ENCODE assay signal across 8 mouse cellular contexts in the genomic region with DNA sequence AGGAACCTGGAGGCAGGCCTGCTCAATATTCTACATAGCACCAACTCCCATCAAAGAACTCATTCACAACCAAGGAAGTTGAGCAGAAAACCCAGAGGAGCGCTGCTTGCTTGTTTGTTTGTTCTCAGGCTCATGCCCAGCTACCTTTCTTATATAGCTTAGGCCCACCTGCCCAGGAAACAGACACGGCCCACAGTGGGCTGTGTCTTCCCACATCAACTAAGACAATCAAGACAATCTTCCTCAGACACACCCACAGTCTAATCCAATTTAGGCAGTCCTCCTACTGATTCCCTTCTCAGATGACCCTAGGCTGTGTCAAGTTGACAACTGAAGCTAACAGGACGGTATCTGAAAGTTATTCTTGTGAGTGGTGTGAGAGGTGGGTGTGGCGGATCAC. TPM values are rescaled to one million over a fixed set of nuclear protein-coding genes. Genes with fewer than 3 reads are reported as not detected.
DNase-seq lines count a peak whose midpoint lies in the region; ATAC-seq and TF ChIP-seq lines count a peak whose summit lies in the region.

A gene (plus strand): TSS at position 301 of the 400 bp plus-strand sequence.

- H3K9me3 ChIP-seq in lung, embryonic 16.5 days (ENCODE audit: control insufficient read depth, low read length) = no peaks in the 10 kb centered on the region
- H3K9me3 ChIP-seq in heart, embryonic 11.5 days (replicated peaks; ENCODE audit: control insufficient read depth, low read length) = no peaks in the 10 kb centered on the region
- no peaks in the 10 kb centered on the region for H3K9me3 ChIP-seq in limb, embryonic 10.5 days (replicated peaks)

- no peak for TF ChIP-seq CTCF in olfactory bulb, adult 2 months (IDR thresholded peaks at IDR 0.05; ENCODE audit: insufficient read depth, low read depth, low read length)

- H3K9ac ChIP-seq in lung, embryonic 16.5 days (ENCODE audit: low read length) = peak within 1 kb of the TSS; percentile 63
- peak within 1 kb of the TSS; percentile 69 for H3K9ac ChIP-seq in heart, embryonic 11.5 days (ENCODE audit: low read depth, low read length)

- ATAC-seq in lung, embryonic 16.5 days (ENCODE audit: low read depth) = no peak
- ATAC-seq in heart, embryonic 11.5 days (replicated peaks; ENCODE audit: insufficient number of reproducible peaks, low FRiP score, low TSS enrichment) = no peak

- DNase-seq in lung, postnatal 25 days (ENCODE audit: low spot score) = no peak
- DNase-seq in limb, embryonic 10.5 days (ENCODE audit: low spot score) = no peak
- no peak for DNase-seq in right cerebral cortex, adult 18-20 months
- DNase-seq in left cerebral cortex, adult 18-20 months (ENCODE audit: low spot score in 2 of 2) = no peak
- no peak for DNase-seq in adrenal gland, adult 18-20 months (ENCODE audit: low spot score in 2 of 2)

- H3K4me1 ChIP-seq in lung, embryonic 16.5 days (replicated peaks; ENCODE audit: control insufficient read depth, insufficient read depth, low read length) = peaks cover 18% of the 10 kb centered on the region
- peaks cover 42% of the 10 kb centered on the region for H3K4me1 ChIP-seq in heart, embryonic 11.5 days (ENCODE audit: control insufficient read depth, insufficient read depth, low read length)
- H3K4me1 ChIP-seq in limb, embryonic 10.5 days = peaks cover 31% of the 10 kb centered on the region
- peaks cover 11% of the 10 kb centered on the region; the same call in 1 of the 2 replicates for H3K4me1 ChIP-seq in olfactory bulb, adult 2 months (ENCODE audit: control insufficient read depth, insufficient read depth, low read length)

- no peak for TF ChIP-seq POLR2A in olfactory bulb, adult 2 months (IDR thresholded peaks at IDR 0.05; ENCODE audit: insufficient read depth, low read depth, low read length)

- peak within 1 kb of the TSS; percentile 69 for H3K4me2 ChIP-seq in lung, embryonic 16.5 days (ENCODE audit: low read depth, low read length)
- H3K4me2 ChIP-seq in heart, embryonic 11.5 days = peak within 1 kb of the TSS; percentile 83

- H3K27ac ChIP-seq in lung, embryonic 16.5 days (ENCODE audit: low read length) = no peak within 1 kb of the TSS
- no peak within 1 kb of the TSS for H3K27ac ChIP-seq in heart, embryonic 11.5 days (ENCODE audit: low read depth, low read length)
- H3K27ac ChIP-seq in limb, embryonic 10.5 days = peak within 1 kb of the TSS; percentile 66
- H3K27ac ChIP-seq in olfactory bulb, adult 2 months (ENCODE audit: insufficient read depth, low read depth, low read length) = no peak within 1 kb of the TSS

- H3K4me3 ChIP-seq in lung, embryonic 16.5 days (ENCODE audit: low read length) = peak within 1 kb of the TSS; percentile 47
- peak within 1 kb of the TSS; percentile 51 for H3K4me3 ChIP-seq in heart, embryonic 11.5 days (ENCODE audit: low read depth, low read length)
- peak within 1 kb of the TSS; percentile 59 for H3K4me3 ChIP-seq in limb, embryonic 10.5 days
- H3K4me3 ChIP-seq in olfactory bulb, adult 2 months (ENCODE audit: insufficient read depth, low read depth, low read length) = 0 out of 2 replicates have a peak within 1 kb of the TSS, but pooled peaks have one; percentile 6

- peaks cover 38% of the 10 kb centered on the region for H3K27me3 ChIP-seq in lung, embryonic 16.5 days (ENCODE audit: control insufficient read depth, insufficient read depth, low read depth, low read length)
- peaks cover 45% of the 10 kb centered on the region for H3K27me3 ChIP-seq in heart, embryonic 11.5 days (ENCODE audit: control insufficient read depth, insufficient read depth, low read length)
- peaks cover 80% of the 10 kb centered on the region for H3K27me3 ChIP-seq in limb, embryonic 10.5 days (ENCODE audit: low read depth, poor library complexity, severe bottlenecking)

- no peaks in the 10 kb centered on the region for H3K36me3 ChIP-seq in lung, embryonic 16.5 days (ENCODE audit: control insufficient read depth, insufficient read depth, low read length)
- H3K36me3 ChIP-seq in heart, embryonic 11.5 days (ENCODE audit: control insufficient read depth, insufficient read depth, low read length) = no peaks in the 10 kb centered on the region
- no peaks in the 10 kb centered on the region for H3K36me3 ChIP-seq in limb, embryonic 10.5 days

- WGBS in lung, embryonic 16.5 days = 73% methylated on average over 4 of the region's 4 CpGs
- WGBS in heart, embryonic 11.5 days (ENCODE audit: insufficient replicate concordance) = 66% methylated on average over 4 of the region's 4 CpGs
- WGBS in limb, embryonic 10.5 days = 72% methylated on average over 4 of the region's 4 CpGs
- 75% methylated on average over 4 of the region's 4 CpGs for WGBS in olfactory bulb, adult 2 months

RNA-seq across cellular contexts. Expression of the gene that starts here (rescaled TPM):
- polyA plus RNA-seq in lung, embryonic 16.5 days (2015; fragmentation: Nextera tagmentation; extraction: Ambion mirVana) = 7.1 and 9.6 TPM in 2 replicates
- 9.2 and 12.1 TPM in 2 replicates for polyA plus RNA-seq in heart, embryonic 11.5 days (2014; fragmentation: Nextera tagmentation; extraction: Ambion mirVana)
- polyA plus RNA-seq in limb, embryonic 10.5 days (2016; fragmentation: Nextera tagmentation; extraction: Ambion mirVana) = 0.94 and 1.0 TPM in 2 replicates
- not detected in 2 replicates for polyA plus RNA-seq in olfactory bulb, adult 2 months (2012; ENCODE audit: insufficient read depth, insufficient read length, low replicate concordance, missing spikeins)
- under 1 TPM; 0.30 to 0.54 TPM for total RNA-seq in left cerebral cortex, adult 18-20 months (2021)
- total RNA-seq in adrenal gland, adult 18-20 months (2021) = 1 to 10 TPM; 3.2 to 6.0 TPM

Comparison
In these comparisons a context has a peak if more than half of its experiments do, and no peak if none do; other contexts are left out.
1. H3K4me3 ChIP-seq: peak in every context shown above with its lines; median percentile 59 in limb, embryonic 10.5 days; 51 in heart, embryonic 11.5 days; 47 in lung, embryonic 16.5 days; 6 in olfactory bulb, adult 2 months.